Mouse (Mus musculus): Measurements from ENCODE around the gene Gla. TPM values are rescaled to one million over a fixed set of nuclear protein-coding genes. Genes with fewer than 3 reads are reported as not detected.

Gla gene
- polyA plus RNA-seq, 1 experiment: 2.7 TPM

- Histone ChIP-seq H3K27me3 (replicated peaks; ENCODE audit: control insufficient read depth, insufficient read depth, low read length) (no peaks in the 10 kb centered on the region), H3K4me3 (ENCODE audit: insufficient read depth, low read depth, low read length) (no peak overlapping the region), H3K4me1 (ENCODE audit: control insufficient read depth, insufficient read depth, low read length) (peaks cover 4% of the 10 kb centered on the region; the same call in 1 of the 2 replicates), H3K27ac (ENCODE audit: insufficient read depth, low read depth, low read length) (no peak overlapping the region), H3K36me3 (ENCODE audit: control insufficient read depth, insufficient read depth, low read length) (no peaks in the 10 kb centered on the region)
- DNase-seq: no peak
- TF ChIP-seq POLR2A (IDR thresholded peaks at IDR 0.05; ENCODE audit: low read depth, low read length): no peak
- TF ChIP-seq CTCF (conservative IDR thresholded peaks at IDR 0.05; ENCODE audit: insufficient read depth, insufficient read length, low read depth, low read length): peak; percentile 31; the same call in 1 of the 2 replicates
- WGBS: 97% methylated on average over 2 of the region's 2 CpGs
Measured at GRCm38 (mm10) chrX:134614306-134614705, 13.4 kb upstream of the Gla start.

GRCm38 (mm10) chrX:134612285-134612959 lies 11.5 kb upstream of the Gla start:
- peak overlapping the region; percentile 59; the same call in 1 of the 2 replicates for H3K27ac ChIP-seq (ENCODE audit: insufficient read depth, low read depth, low read length)
- H3K4me3 ChIP-seq (ENCODE audit: insufficient read depth, low read depth, low read length): peak overlapping the region; percentile 50
- peak; percentile 46 for DNase-seq
- H3K27me3 ChIP-seq (replicated peaks; ENCODE audit: control insufficient read depth, insufficient read depth, low read length): no peaks in the 10 kb centered on the region
- TF ChIP-seq CTCF (conservative IDR thresholded peaks at IDR 0.05; ENCODE audit: insufficient read depth, insufficient read length, low read depth, low read length) (no peak), POLR2A (IDR thresholded peaks at IDR 0.05; ENCODE audit: low read depth, low read length) (no peak)
- H3K4me1 ChIP-seq (ENCODE audit: control insufficient read depth, insufficient read depth, low read length): peaks cover 4% of the 10 kb centered on the region; the same call in 1 of the 2 replicates
- no peaks in the 10 kb centered on the region for H3K36me3 ChIP-seq (ENCODE audit: control insufficient read depth, insufficient read depth, low read length)
- 2% methylated on average over 15 of the region's 15 CpGs for WGBS

- H3K27me3 ChIP-seq (replicated peaks; ENCODE audit: control insufficient read depth, insufficient read depth, low read length): no peaks in the 10 kb centered on the region
- H3K36me3 ChIP-seq (ENCODE audit: control insufficient read depth, insufficient read depth, low read length): no peaks in the 10 kb centered on the region
- DNase-seq: no peak
- no peak overlapping the region for H3K4me3 ChIP-seq (ENCODE audit: insufficient read depth, low read depth, low read length)
- H3K27ac ChIP-seq (ENCODE audit: insufficient read depth, low read depth, low read length): no peak overlapping the region
- no peak for TF ChIP-seq POLR2A (IDR thresholded peaks at IDR 0.05; ENCODE audit: low read depth, low read length)
- TF ChIP-seq CTCF (conservative IDR thresholded peaks at IDR 0.05; ENCODE audit: insufficient read depth, insufficient read length, low read depth, low read length): no peak
- 65% methylated on average over 4 of the region's 4 CpGs for WGBS
- H3K4me1 ChIP-seq (ENCODE audit: control insufficient read depth, insufficient read depth, low read length): peaks cover 4% of the 10 kb centered on the region; the same call in 1 of the 2 replicates
Measured at GRCm38 (mm10) chrX:134610984-134611383, 10.1 kb upstream of the Gla start.

- peak; percentile 43 for DNase-seq
- TF ChIP-seq CTCF (conservative IDR thresholded peaks at IDR 0.05; ENCODE audit: insufficient read depth, insufficient read length, low read depth, low read length): peak; percentile 22; the same call in 1 of the 2 replicates
- no peak for TF ChIP-seq POLR2A (IDR thresholded peaks at IDR 0.05; ENCODE audit: low read depth, low read length)
- WGBS: 5% methylated on average over 4 of the region's 4 CpGs
Measured at GRCm38 (mm10) chrX:134609472-134609871, 8.5 kb upstream of the Gla start.

GRCm38 (mm10) chrX:134601380-134602120 lies 625 bp upstream of the Gla start:
- 2% methylated on average over 33 of the region's 43 CpGs for WGBS
- Histone ChIP-seq H3K4me3 (ENCODE audit: insufficient read depth, low read depth, low read length) (peak overlapping the region; percentile 67), H3K4me1 (ENCODE audit: control insufficient read depth, insufficient read depth, low read length) (no peaks in the 10 kb centered on the region), H3K27ac (ENCODE audit: insufficient read depth, low read depth, low read length) (peak overlapping the region; percentile 88), H3K27me3 (replicated peaks; ENCODE audit: control insufficient read depth, insufficient read depth, low read length) (no peaks in the 10 kb centered on the region), H3K36me3 (ENCODE audit: control insufficient read depth, insufficient read depth, low read length) (no peaks in the 10 kb centered on the region)
- no peak for DNase-seq
- no peak for TF ChIP-seq POLR2A (IDR thresholded peaks at IDR 0.05; ENCODE audit: low read depth, low read length)
- TF ChIP-seq CTCF (conservative IDR thresholded peaks at IDR 0.05; ENCODE audit: insufficient read depth, insufficient read length, low read depth, low read length): no peak

More at GRCm38 (mm10) chrX:134609472-134609871, 8.5 kb upstream of the Gla start:
- Histone ChIP-seq H3K4me3 (ENCODE audit: insufficient read depth, low read depth, low read length) (no peak overlapping the region), H3K36me3 (ENCODE audit: control insufficient read depth, insufficient read depth, low read length) (no peaks in the 10 kb centered on the region), H3K4me1 (ENCODE audit: control insufficient read depth, insufficient read depth, low read length) (peaks cover 4% of the 10 kb centered on the region; the same call in 1 of the 2 replicates), H3K27ac (ENCODE audit: insufficient read depth, low read depth, low read length) (no peak overlapping the region), H3K27me3 (replicated peaks; ENCODE audit: control insufficient read depth, insufficient read depth, low read length) (no peaks in the 10 kb centered on the region)

GRCm38 (mm10) chrX:134599922-134600565 lies 881 bp downstream of the Gla start:
- Histone ChIP-seq H3K27ac (ENCODE audit: insufficient read depth, low read depth, low read length) (no peak overlapping the region), H3K36me3 (ENCODE audit: control insufficient read depth, insufficient read depth, low read length) (no peaks in the 10 kb centered on the region), H3K4me1 (ENCODE audit: control insufficient read depth, insufficient read depth, low read length) (no peaks in the 10 kb centered on the region), H3K27me3 (replicated peaks; ENCODE audit: control insufficient read depth, insufficient read depth, low read length) (no peaks in the 10 kb centered on the region), H3K4me3 (ENCODE audit: insufficient read depth, low read depth, low read length) (peak overlapping the region; percentile 66)
- no peak for TF ChIP-seq CTCF (conservative IDR thresholded peaks at IDR 0.05; ENCODE audit: insufficient read depth, insufficient read length, low read depth, low read length)
- TF ChIP-seq POLR2A (IDR thresholded peaks at IDR 0.05; ENCODE audit: low read depth, low read length): no peak
- WGBS: 2% methylated on average over 10 of the region's 10 CpGs
- DNase-seq: no peak
